Mouse (Mus musculus) embryonic facial prominence, embryonic 14.5 days (tissue): ENCODE results near the gene Pip5k1c. TPM values are rescaled to one million over a fixed set of nuclear protein-coding genes. Genes with fewer than 3 reads are reported as not detected.

ENCODE experiments used
- ATAC-seq: fragments of 200-750 bp; cut with Nextera tagmentation; 2 replicates; pipeline ENCODE4 v1.8.0; 2017; ENCODE audit warnings: low read depth, moderate number of reproducible peaks, moderate TSS enrichment
- DNase-seq: peaks from one replicate; pipeline ENCODE4 v3.0.0-alpha.2; 2015; ENCODE audit warnings: low spot score
- H3K27ac ChIP-seq: fragments of 300-500 bp; sonication (generic); replicated peaks from 2 replicates; pipeline ENCODE4 v1.5.1; 2014; ENCODE audit warnings: low read depth, mild to moderate bottlenecking, low read length, moderate library complexity
- H3K27me3 ChIP-seq: fragments of 300-500 bp; sonication (generic); replicated peaks from 2 replicates; pipeline ENCODE4 v1.6.1; 2014; ENCODE audit warnings: low read length; ENCODE audit not compliant: control insufficient read depth, insufficient read depth
- H3K36me3 ChIP-seq: fragments of 300-500 bp; sonication (generic); 2 replicates; pipeline ENCODE4 v1.6.1; 2014; ENCODE audit warnings: low read length, mixed read lengths; ENCODE audit not compliant: control insufficient read depth, insufficient read depth
- H3K4me1 ChIP-seq: fragments of 300-500 bp; sonication (generic); 2 replicates; pipeline ENCODE4 v1.6.1; 2014; ENCODE audit warnings: antibody characterized with exemption, low read length; ENCODE audit not compliant: control insufficient read depth, insufficient read depth
- H3K4me2 ChIP-seq: fragments of 300-500 bp; sonication (generic); 2 replicates; pipeline ENCODE4 v1.6.1; 2014; ENCODE audit warnings: low read depth, mild to moderate bottlenecking, low read length, moderate library complexity, mixed read lengths
- H3K4me3 ChIP-seq: fragments of 300-500 bp; sonication (generic); 2 replicates; pipeline ENCODE4 v1.5.1; 2014; ENCODE audit warnings: low read depth, mild to moderate bottlenecking, low read length
- H3K9ac ChIP-seq: fragments of 300-500 bp; sonication (generic); 2 replicates; pipeline ENCODE4 v1.6.1; 2014; ENCODE audit warnings: low read depth, mild to moderate bottlenecking, low read length, moderate library complexity, mixed read lengths
- H3K9me3 ChIP-seq: fragments of 300-500 bp; sonication (generic); 2 replicates; pipeline ENCODE4 v1.6.1; 2016; ENCODE audit warnings: low read length; ENCODE audit not compliant: control insufficient read depth
- WGBS: fragments of 180-500 bp; shearing (Covaris S2); extraction: QIAGEN DNeasy Blood & Tissue Kit; methylation state at CpG from one replicate; pipeline ENCODE4 v1.1.7; 2014; 5-methylcytosine and 5-hydroxymethylcytosine counted together
- polyA plus RNA-seq: library from polyadenylated mRNA; unstranded; fragments of >200 nt; fragmentation: Nextera tagmentation; extraction: Ambion mirVana; gene quantifications from 2 replicates; pipeline ENCODE4 v1.2.1, GENCODE M21; 2014

Pip5k1c gene
- polyA plus RNA-seq, 1 experiment from 2014 or later, result 48.4 TPM

DNA sequence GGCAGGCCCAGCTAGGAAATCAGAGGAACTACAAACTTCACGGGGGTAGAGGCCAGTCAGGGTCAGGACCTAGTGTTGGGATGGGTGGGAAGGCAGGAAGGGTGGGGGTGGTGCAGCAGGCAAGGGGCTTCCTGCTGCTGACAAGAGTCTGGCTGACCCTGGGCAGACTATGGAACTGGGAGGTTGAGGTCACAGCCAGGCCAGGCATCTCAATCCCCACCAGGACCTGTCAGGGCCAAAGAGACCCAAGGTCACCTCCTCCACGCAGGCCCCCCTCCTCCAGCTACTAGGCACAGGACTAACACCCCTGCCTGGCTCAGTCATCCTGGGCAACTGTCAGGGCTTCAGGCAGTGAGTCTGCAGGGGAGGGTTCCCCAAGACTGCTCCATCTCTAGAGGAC, 35.2 kb downstream of the Pip5k1c start:
- Histone ChIP-seq H3K4me2 (0 out of 2 replicates have a peak overlapping the region, but pooled peaks have one; percentile 34), H3K4me3 (no peak overlapping the region), H3K9ac (peak overlapping the region; percentile 34; the same call in 1 of the 2 replicates), H3K27me3 (peaks cover 12% of the 10 kb centered on the region), H3K36me3 (peaks cover 44% of the 10 kb centered on the region), H3K27ac (no peak overlapping the region), H3K4me1 (peaks cover 24% of the 10 kb centered on the region), H3K9me3 (no peaks in the 10 kb centered on the region)
- ATAC-seq (no peak), DNase-seq (no peak)
- 23% methylated on average over 1 of the region's 2 CpGs for WGBS

DNA sequence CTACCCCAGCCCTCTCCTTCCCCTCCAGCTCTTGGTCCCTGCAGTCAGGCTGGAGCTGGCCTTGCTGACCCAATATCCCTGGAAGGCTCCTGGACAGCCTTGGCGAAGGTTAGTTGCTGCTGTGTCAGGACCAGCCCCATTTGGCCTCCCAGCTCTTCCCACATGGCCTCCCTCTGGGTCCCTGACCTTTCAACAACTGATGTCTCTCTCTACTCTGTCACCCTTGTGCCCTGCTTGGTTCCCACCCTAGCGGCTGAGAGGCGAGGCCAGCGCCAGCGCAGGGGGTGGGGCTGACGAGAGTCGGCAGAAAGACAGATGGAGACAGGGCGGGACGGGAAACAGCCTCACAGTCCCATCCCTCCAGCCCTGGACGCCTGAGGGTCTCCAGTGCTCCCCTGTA, 35.6 kb downstream of the Pip5k1c start, which contains the start of gene Tbxa2r:
Gene Tbxa2r (plus strand): TSS at position 346 of the 400 bp plus-strand sequence.
- Histone ChIP-seq H3K4me2 (peak within 1 kb of the TSS; percentile 34), H3K4me3 (no peak within 1 kb of the TSS), H3K4me1 (peaks cover 24% of the 10 kb centered on the region), H3K27ac (peak within 1 kb of the TSS; percentile 90), H3K9ac (peak within 1 kb of the TSS; percentile 44), H3K9me3 (no peaks in the 10 kb centered on the region), H3K27me3 (peaks cover 17% of the 10 kb centered on the region), H3K36me3 (peaks cover 40% of the 10 kb centered on the region)
- no peak for ATAC-seq
- no peak for DNase-seq
- WGBS, result 24% methylated on average over 9 of the region's 10 CpGs

DNA sequence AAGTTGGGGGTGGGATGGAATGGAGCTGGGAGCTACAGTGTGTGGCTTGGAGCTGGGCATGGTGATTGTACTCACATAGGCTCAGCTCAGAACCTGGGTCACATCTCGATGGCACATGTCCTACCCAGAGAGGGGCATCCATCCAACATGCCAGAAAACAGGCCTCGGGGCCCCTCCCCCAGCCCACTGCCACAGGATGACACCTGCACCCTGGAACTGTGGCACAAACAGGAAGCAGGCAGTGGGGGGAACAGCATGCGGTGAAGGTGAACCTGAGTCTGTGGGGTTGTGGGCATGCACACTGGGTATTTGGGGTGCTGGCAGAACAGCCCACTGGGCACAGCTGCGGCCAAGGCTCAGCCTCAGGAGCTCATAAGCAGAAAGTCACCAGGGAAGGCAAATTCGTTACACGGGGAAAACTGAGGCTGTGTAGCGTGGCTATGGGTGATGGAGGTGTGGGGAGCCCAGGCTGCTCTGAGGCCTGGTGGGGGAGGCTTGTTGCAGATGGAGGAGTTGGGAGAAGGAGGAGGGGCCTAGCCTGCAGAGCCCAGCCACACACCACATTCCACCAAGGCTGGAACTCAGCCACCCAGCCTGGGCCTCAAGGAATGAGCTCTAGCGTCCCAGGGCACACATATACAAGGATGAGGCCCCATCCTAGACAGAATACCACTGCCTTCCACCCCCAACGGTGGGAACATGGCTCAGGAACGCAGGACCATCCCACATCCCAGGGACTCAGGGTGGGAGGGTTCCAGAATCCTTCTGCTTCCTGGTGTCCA, 36.6 kb downstream of the Pip5k1c start:
- no peak overlapping the region for H3K4me3 ChIP-seq
- H3K27ac ChIP-seq, result peak overlapping the region; percentile 90
- H3K4me1 ChIP-seq, result peaks cover 24% of the 10 kb centered on the region
- H3K9me3 ChIP-seq, result no peaks in the 10 kb centered on the region
- H3K27me3 ChIP-seq, result peaks cover 18% of the 10 kb centered on the region
- peak; percentile 80 for ATAC-seq
- peak overlapping the region; percentile 34 for H3K4me2 ChIP-seq
- peak overlapping the region; percentile 44 for H3K9ac ChIP-seq
- DNase-seq, result peak; percentile 94
- WGBS, result 55% methylated on average over 10 of the region's 10 CpGs
- peaks cover 30% of the 10 kb centered on the region for H3K36me3 ChIP-seq

DNA sequence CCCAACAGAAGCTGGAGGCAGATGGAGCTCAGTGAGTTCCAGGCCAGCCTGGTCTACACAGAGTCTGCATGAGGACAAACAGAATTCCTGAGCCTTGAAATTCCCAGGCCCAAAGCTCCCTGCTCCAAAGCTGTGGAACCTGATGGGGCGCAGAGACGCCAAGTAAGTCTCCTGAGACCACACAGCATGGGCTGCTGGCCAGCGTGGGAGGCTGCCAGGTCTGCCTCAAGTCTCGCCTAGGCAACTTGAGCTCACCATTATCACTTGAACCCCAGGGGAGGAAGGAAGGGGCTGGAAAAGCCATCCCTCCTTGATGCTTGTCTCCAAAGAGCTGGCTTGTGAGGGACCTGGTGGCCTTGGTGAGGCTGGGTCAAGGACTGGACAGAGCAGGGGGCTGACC, 37.2 kb downstream of the Pip5k1c start:
- H3K9ac ChIP-seq, result peak overlapping the region; percentile 44
- ATAC-seq (peak; percentile 1; the same call in 1 of the 2 replicates), DNase-seq (peak; percentile 35)
- H3K4me3 ChIP-seq, result no peak overlapping the region
- H3K36me3 ChIP-seq, result peaks cover 24% of the 10 kb centered on the region
- H3K4me2 ChIP-seq, result peak overlapping the region; percentile 34
- H3K27me3 ChIP-seq, result peaks cover 18% of the 10 kb centered on the region
- peak overlapping the region; percentile 90 for H3K27ac ChIP-seq
- H3K4me1 ChIP-seq, result peaks cover 26% of the 10 kb centered on the region
- H3K9me3 ChIP-seq, result no peaks in the 10 kb centered on the region
- 38% methylated on average over 4 of the region's 4 CpGs for WGBS

DNA sequence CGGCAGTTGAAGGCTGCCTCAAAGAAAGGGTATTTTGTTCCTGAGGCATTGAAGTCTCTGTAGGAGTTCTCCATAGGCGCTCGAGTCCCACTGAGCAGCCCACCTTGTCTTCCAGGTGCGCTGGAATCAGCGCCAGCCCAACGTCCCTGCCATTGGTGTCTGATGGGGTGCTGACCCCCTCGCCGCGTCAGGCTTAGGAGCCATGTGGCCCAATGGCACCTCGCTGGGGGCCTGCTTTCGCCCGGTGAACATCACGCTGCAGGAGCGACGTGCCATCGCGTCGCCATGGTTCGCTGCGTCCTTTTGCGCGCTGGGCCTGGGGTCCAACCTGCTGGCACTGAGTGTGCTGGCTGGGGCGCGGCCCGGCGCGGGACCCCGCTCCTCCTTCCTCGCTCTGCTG, 39.5 kb downstream of the Pip5k1c start:
- no peak for DNase-seq
- Histone ChIP-seq H3K36me3 (peaks cover under 1% of the 10 kb centered on the region; the same call in 1 of the 2 replicates), H3K4me1 (peaks cover 36% of the 10 kb centered on the region), H3K9ac (peak overlapping the region; percentile 30; the same call in 1 of the 2 replicates), H3K4me3 (peak overlapping the region; percentile 5; the same call in 1 of the 2 replicates), H3K27ac (no peak overlapping the region), H3K9me3 (no peaks in the 10 kb centered on the region), H3K27me3 (peaks cover 18% of the 10 kb centered on the region), H3K4me2 (no peak overlapping the region)
- ATAC-seq, result no peak
- WGBS, result 20% methylated on average over 26 of the region's 29 CpGs

DNA sequence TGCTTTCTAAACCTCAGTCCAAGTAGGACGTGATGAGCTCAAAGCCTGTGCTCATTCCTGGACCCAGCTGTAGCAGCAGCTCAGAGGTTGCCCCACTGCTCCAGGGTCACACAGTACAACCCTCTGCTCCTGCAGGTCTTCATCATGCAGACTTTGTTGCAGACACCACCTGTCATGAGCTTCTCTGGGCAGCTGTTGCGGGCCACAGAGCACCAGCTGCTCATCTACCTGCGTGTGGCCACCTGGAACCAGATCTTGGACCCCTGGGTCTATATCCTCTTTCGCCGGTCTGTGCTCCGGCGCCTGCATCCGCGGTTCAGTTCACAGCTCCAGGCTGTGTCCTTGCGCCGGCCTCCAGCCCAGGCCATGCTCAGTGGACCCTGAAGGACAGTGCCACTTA, 41.6 kb downstream of the Pip5k1c start:
- no peak for ATAC-seq
- Histone ChIP-seq H3K27ac (no peak overlapping the region), H3K36me3 (no peaks in the 10 kb centered on the region), H3K27me3 (peaks cover 24% of the 10 kb centered on the region), H3K4me1 (peaks cover 24% of the 10 kb centered on the region), H3K9ac (0 out of 2 replicates have a peak overlapping the region, but pooled peaks have one; percentile 20), H3K4me3 (no peak overlapping the region), H3K4me2 (no peak overlapping the region), H3K9me3 (no peaks in the 10 kb centered on the region)
- no peak for DNase-seq
- WGBS, result 69% methylated on average over 11 of the region's 11 CpGs

DNA sequence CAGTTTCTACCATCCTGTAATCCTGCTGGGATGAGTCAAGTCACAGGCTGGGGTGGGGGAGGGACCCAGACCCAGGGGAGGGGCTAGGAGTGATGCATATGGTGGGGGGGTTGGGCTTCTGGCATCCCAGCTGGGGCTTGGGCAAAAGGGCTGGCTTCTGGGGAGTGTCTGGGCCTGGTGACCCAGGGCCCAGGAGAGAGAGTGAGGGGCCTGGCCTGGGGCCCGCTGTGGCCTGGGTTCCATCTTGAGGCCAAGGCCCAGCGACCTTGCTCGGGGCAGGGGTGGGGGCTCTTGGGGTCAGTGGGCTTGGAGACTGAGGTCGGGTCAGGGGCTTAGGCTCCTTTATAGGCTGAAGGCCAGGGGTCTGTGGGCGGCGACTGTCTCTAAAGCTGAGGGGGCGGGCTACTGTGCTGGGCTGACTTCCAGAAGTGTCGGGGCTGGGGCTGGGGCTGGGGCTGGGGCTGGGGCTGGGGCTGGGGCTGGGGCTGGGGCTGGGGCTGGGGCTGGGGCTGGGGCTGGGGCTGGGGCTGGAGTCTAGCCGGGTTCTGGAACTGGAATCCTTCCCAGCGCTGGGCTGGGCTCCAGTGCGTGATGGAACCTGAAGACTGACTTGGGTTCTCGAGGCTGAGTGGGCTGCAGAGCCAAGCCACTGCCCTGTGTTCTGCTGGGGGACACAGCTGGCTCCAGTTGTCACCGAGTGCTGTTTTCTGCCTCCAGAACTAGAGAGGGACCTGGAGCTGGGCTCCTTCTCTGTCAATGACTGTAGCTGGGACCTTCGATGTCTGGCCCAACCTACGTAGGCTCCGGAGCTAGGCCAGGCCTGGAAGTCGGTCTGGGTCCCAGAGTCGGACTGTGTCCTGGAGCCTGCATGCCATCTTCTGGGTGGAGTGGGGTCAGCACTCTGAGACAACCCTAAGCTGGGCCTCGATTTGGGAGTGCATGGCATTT, 42.9 kb downstream of the Pip5k1c start:
- WGBS, result 35% methylated on average over 14 of the region's 19 CpGs
- Histone ChIP-seq H3K27ac (peak overlapping the region; percentile 86), H3K4me3 (no peak overlapping the region), H3K36me3 (no peaks in the 10 kb centered on the region), H3K4me1 (peaks cover 13% of the 10 kb centered on the region), H3K27me3 (peaks cover 24% of the 10 kb centered on the region), H3K4me2 (peak overlapping the region; percentile 8; the same call in 1 of the 2 replicates), H3K9ac (0 out of 2 replicates have a peak overlapping the region, but pooled peaks have one; percentile 45), H3K9me3 (no peaks in the 10 kb centered on the region)
- peak; percentile 68 for DNase-seq
- ATAC-seq, result peak; percentile 55

DNA sequence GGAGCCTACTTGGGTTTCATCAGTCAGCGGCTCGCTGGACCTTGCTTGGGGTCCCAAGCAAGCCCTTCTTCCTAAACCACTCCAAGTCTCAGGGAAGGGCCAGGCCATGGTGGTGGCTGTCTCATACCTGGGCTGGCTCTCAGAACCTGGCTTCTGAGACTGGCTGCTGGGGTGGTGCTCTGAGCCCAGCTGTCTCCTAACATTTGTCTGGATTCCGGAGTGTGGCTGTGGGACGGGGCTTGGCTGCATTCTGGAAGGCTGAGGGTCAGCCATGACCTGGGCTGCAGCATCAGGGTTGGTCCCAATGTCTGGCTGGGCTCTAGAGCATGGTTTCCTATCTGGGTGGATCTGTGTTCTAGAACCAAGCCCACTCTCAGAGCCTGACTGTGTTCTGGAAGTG, 43.8 kb downstream of the Pip5k1c start:
- no peak for DNase-seq
- H3K36me3 ChIP-seq, result no peaks in the 10 kb centered on the region
- H3K9ac ChIP-seq, result no peak overlapping the region
- no peak overlapping the region for H3K4me3 ChIP-seq
- H3K27ac ChIP-seq, result peak overlapping the region; percentile 86
- peaks cover 13% of the 10 kb centered on the region for H3K4me1 ChIP-seq
- no peak overlapping the region for H3K4me2 ChIP-seq
- 85% methylated on average over 4 of the region's 4 CpGs for WGBS
- peaks cover 28% of the 10 kb centered on the region for H3K27me3 ChIP-seq
- no peak for ATAC-seq
- no peaks in the 10 kb centered on the region for H3K9me3 ChIP-seq
